Mouse (Mus musculus) lung, postnatal 25 days (tissue): ENCODE results near the gene Dis3l.

Experiments
- DNase-seq: peaks from one replicate; pipeline ENCODE4 v3.0.0; 2022; ENCODE audit warnings: low spot score

Gene Dis3l

DNA sequence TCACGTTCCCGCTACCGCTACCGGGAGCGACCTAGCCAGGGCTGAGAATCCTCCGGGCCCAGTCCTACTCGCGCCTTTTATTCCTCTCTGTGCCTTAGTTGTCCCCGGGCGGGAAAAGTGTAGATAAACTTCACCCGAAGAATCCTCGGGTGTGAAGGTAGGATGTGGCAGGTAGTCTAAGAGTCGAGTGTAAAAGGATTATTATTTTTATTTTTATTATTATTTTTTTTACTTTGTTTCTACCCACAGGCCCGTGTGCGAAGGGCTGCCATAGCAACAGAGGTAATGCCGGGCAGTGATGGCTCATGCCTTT, at the start of gene Dis3l:
TSS of gene Dis3l (minus strand) at position 35 of the 313 bp plus-strand sequence.
- DNase-seq: no peak

DNA sequence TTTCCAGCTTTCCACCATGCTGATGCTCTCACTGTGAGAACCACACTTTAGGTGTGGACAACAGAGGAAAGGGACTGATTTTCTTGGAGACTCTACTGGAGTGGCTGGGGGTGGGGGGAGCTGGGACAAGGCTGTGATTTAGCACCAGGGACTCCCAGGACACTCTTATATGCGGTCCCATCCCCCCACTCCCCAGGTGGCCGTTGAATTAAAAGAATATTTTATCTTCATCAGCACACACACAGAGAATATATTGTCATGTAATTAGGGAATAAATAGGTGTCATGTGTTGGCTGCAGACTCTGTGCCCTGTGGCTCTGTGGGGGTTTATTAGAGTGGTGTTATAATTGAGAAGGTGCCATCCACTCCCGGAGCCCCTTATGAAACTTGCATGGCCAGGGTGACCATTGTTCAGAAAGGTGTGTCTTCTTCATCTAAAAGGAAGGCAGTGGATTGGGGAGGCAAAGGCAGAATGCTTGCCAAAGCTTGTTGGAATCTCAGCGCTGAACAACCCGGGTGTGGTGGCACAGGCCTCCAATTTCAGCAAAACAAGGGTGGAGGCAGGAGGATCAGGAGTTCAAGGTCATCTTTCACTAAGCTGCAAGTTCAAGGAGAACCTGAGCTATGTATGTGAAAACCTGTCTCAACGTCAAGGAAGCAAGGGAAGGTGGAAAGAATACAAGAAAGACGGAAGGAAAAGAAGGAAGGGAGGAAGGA, 48.6 kb upstream of the Dis3l start:
- DNase-seq: no peak

DNA sequence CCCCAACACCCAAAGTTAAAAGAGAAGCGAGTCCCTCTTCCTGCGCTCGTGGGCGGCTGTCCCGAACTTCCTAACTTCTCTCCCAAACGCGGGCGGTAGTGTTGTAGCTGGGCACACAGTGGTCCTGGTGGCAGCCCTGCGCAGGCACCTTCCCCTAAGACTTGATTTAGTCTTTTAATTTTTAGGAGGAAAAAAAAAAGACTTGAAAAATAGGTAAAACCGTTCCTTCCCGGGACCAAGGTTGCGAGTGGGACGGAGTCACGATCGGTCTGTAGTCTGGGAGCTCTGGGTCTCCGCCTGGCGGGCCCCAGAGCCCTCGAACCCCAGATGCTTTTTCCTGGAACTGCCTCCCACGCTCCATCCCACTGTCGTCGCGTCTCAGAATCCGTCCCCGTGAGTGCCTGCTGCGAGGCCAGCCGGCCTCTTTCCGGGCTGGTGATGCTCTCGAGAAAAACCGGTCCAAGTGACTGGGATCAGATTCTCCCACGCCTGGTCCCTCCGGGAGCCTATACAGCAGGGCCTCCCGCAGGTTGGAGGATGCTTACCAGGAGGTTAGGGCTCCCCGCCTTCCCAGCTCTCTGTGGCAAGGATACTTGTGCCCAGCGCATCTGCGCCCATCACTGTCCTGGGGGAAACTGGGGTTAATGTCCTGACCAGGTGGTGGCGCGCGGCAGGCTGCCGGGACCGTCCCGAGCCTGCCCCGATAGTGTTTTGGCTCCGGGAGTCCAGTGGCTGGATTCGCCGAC, 45.6 kb upstream of the Dis3l start:
- DNase-seq: no peak

DNA sequence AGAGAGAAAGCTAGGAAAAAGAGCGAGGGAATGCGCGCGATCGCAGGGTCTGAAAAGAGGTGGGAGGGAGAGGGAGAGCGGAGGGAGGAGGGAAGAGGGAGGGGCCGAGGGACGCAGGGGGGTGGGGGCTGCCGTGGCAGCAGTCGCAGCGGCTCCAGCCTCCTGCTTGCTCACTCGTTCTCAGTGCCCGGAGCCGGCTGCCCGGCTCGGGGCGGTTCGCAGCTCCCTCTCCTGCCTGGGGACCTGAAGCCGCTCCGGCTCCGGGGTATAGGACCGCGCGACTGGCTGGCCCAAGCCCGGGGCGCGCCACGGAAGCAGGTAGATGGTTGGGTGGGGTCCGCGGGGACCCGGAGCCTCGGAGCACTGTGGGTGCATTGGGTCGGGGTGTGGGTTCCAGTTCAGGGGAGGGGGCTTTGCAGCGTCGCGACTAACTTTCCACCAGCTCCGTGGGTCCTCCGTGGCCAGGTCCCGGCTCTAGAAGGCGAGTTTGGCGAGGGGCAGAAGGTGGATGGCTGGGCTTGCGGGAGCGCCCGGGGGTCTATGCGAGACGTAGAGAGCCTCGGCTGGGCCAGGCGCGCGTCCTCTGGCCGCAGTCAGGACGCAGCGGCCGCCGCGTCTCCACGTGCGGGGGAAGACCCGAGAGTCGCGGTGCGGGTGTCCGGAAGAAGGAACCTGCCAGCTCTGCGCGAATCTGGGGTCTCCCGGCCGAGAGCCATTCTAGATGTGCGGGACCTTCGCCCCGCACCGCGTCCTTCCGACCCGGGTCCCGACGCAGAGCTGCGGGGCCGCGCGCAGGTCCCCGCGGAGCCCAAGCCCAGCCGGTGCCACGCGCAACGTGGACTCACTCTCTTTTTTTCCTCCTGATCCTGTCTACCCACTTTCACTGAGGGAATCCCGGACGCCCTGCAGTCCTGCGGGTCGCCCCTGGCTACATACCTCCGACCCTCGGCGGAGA, 44.7 kb upstream of the Dis3l start, which contains the start of gene Megf11:
TSS of gene Megf11 (plus strand) at position 116 of the 955 bp plus-strand sequence.
- DNase-seq: no peak

DNA sequence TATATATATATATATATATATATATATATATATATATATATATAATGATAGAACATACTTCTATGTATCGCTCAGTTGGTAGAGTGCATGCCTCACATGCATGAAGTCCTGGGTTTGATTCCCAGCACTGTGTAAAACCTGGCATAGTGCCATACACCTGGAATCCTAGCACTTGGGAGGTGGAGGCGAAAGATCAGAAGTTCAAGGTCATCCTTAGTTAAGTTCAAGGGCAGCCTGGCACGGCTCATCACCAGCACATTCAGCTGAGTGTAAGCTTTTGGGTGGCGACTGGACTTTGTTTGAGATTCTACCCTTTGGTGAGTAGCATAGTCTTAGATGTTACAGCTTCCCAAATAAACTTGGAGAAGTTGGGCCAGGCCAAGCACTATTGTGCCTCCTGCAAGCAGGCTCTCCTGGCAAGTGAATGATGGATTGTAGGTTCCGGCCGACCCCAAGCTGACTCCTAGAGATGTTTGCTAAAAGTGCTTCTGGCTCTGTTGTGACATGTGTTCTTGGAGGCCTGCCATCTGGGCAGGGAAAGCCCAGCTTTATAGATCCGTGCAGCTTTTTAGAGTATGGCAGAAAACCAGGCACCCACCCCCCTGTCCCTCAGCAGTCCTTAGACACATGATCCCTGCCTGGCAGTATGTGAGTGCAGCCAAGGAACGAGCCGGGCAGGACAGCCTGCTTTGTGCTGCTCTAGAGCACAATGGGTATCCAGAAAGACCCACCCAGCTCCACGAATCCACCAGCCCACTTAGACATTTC, 42.1 kb upstream of the Dis3l start:
- DNase-seq: peak; percentile 5

DNA sequence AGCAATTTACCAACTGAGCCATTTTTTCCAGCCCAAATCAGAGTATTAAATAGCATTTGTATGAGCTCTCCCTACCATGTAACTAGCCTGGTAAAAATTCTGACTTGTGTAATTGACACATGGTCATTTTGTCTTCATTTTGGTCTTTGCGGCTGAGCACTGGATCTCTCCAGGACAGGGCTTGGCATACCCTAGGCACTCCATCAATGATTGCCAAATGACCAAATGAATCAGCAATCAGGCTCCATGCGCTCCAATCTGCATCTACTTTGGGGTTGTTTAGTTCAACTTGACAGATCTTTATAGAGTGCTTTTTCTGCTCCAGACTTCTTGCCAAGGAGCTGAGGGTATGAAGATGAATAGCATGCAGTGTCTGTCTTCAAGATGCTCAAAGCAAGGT, 35.3 kb upstream of the Dis3l start:
- DNase-seq: no peak

DNA sequence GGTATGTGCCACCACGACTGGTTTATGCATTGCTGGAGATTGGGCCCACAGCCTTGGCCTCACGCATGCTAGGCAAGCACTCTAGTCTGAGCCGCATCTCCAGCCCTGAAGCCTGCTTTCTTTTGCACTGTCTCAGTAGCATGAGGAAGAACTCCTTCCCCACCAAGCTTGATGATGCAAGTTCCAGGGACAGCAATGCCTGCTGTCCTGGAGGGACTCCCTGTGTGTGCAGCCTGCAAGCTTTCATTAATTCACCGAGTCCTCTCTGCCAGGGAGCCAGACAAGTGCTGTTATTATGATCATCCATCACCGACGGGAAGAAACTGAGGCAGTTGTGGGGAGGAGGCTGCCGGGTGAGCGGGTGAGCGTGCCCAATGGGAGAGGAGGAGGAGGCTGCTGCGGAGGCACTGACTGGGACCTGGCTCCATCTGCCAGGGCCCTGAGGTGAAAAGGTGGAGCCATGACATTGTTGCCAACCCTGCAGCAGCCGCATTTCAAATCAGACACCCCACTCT, 30.3 kb upstream of the Dis3l start:
- no peak for DNase-seq

DNA sequence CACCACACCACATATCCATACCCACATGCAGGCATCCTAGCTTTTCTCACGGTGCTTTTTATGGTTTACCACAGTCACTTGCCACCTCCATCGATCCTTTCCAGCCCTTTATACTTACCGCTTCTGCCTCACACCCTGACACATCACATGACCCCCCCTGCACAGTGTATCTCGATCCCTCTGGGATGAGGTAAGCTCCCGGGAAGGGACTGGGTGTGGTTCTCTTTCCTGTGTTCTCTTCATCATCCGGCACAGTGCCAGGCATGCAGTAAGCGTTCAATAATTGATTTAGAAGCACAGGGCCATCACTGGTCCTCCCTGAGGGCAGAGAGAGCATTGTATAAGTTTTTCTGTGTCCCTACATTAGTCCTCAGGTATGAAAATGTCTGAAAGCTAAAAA, 28.8 kb upstream of the Dis3l start:
- no peak for DNase-seq

DNA sequence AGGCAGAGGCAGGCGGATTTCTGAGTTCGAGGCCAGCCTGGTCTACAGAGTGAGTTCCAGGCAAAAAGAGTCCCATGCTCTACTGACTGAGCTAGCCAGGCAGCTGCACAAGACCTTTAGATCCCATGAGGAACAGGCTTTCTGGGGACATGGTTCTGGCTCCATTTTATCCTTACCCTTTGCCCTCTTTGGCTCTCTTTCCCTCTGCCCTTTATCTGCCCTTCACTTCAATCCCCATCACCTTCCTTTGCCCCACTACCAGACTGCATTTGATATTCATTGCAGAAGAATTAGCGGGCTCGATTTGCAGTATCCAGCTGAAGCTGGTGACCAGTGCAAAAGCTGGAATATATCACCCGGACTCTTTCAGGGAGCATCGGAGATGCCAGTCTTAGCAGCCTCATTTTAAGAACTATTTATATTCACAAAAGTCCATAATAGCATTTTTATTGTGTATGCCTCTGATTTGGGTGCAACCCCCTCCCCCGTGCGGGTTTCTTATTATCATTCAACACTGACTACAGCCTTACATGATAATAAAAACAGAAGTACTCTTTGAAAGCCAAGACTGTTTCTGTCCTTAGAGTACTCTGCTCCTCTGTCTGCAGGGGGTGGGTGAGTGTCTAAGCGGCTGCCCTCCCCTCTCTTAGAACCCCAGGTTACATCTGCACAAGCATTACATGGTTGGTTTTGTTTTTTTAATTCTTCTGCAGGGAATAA, 20.3 kb upstream of the Dis3l start:
- DNase-seq: no peak

DNA sequence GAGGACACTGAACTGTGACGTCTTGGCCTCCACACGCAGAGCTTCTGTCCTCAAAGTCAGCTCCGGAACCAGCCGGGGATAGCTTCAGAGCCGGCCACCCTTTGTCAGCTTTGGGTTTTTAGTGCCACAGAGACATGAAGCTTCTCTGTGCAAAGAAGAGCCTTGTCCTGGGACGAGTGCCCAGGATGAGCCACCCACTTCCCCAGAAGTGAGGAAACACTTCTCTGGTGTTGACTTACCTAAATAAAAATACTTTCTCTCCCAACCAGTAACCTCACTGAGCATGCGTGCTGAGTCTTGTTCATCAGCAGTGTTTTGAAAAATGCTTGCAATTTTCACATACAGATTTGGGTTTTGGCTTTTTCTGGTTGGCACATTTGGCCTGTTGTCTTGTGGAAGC, 14.5 kb upstream of the Dis3l start:
- DNase-seq: no peak

DNA sequence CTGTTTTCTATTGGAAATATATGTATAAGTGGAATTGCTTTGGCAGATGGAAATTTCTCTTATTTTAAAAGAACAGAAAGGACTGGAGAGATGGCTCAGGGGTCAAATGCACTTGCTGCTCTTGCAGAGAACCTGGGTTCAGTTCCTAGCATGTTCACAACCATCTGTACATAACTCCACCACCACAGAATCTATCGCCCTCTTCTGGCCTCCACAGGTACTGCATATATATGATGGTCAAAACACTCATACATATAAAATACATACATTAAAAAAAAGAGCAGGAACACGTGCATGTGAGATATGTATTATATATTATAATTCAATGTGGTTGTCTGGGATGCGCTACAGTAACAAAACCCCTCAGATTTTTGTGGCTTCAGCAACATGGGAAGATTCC, 10.1 kb upstream of the Dis3l start:
- DNase-seq: no peak

DNA sequence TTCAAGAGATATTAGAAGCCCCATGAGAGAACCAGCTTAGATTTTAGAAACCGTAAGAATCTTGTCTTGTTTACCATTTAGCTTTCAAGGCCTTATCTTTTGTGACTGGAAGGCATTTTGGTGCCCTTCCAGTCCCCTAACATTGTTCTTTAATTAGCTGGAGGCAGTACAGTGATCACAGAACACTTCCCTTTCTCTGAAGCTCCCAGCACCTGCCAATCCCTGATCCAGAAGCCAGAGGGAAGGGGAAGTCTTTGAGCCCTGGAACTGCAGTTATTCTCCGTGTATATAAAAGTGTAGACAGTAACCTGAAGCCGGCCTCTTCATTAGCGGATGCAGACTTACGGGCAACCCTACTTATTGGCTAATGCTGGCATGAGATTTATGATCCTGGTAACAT, 8.4 kb upstream of the Dis3l start:
- DNase-seq: no peak

DNA sequence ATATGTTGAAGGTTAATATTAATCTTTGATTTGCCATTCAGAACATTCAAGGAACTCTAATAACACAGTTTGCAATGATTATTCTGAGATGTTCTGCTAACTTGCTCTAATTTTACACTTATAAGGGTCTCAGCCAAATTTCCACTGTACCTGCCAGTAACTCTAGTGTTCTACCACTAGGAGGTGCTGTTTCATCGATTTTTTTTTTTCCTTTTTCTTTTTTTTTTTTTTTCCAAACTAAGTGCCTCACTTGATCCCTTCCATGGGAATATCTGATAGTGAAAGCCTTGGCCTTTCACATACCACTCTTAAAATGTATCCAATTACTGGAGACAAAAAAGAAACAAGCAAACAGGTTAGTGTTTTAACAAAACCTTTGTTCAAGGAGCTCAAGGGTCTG, 6.3 kb upstream of the Dis3l start:
- DNase-seq: no peak

DNA sequence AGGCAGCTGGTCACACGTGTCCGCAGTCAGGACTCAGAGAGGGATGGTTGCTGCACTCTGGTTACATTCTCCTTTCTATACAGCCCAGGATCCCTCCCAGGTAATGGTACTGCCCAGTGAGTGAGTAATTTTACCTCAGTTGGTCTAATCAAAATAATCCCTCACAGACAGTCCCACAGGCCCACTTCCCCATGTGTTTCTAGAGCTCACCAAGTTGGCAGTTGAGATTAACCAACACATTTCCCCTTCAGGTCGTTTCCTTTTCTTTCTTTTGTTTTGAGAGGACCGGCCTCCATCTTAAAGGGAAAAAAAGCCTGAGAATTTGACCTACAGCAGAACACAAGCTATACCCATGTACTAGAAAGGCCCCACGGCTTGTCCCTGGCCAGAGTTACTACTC, 4.8 kb upstream of the Dis3l start:
- DNase-seq: no peak

DNA sequence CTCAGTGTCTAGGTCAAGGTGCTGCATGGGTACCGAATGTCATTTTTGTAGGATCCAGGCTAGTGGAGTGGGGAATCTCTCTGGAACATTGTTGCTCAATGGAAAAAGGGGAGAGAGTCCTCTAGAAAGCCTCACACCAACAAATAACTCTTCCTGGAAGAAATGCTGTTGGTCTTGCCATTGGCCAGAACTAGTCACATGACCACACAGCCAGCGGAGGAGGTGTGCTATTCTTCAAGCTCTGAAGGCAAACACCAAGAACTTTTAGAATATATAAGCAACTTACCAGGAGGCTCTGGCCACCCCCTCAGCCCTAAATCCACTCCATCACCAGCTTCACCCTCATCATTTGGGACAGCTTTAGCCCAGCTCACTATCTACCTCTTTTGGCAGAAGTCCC, 2.6 kb upstream of the Dis3l start:
- DNase-seq: no peak

DNA sequence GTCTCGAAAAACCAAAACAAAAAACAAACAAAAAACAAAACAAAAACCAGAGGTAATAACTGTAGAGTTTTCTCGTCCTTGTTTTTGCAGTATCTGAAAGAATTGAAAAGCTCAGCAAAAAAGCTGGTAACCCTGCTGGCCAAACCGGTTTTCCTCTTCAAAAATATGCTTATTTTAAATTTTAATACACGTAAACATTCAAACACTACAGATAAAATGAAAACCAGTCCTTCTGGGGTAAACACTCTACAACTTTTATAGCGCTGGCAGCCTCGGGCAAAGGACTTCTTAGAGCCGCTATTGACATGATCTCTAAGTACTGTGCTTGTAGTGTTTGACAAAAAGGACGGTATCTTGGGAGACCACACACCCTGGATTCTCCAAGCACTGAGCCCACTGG, 583 bp upstream of the Dis3l start:
- DNase-seq: no peak

DNA sequence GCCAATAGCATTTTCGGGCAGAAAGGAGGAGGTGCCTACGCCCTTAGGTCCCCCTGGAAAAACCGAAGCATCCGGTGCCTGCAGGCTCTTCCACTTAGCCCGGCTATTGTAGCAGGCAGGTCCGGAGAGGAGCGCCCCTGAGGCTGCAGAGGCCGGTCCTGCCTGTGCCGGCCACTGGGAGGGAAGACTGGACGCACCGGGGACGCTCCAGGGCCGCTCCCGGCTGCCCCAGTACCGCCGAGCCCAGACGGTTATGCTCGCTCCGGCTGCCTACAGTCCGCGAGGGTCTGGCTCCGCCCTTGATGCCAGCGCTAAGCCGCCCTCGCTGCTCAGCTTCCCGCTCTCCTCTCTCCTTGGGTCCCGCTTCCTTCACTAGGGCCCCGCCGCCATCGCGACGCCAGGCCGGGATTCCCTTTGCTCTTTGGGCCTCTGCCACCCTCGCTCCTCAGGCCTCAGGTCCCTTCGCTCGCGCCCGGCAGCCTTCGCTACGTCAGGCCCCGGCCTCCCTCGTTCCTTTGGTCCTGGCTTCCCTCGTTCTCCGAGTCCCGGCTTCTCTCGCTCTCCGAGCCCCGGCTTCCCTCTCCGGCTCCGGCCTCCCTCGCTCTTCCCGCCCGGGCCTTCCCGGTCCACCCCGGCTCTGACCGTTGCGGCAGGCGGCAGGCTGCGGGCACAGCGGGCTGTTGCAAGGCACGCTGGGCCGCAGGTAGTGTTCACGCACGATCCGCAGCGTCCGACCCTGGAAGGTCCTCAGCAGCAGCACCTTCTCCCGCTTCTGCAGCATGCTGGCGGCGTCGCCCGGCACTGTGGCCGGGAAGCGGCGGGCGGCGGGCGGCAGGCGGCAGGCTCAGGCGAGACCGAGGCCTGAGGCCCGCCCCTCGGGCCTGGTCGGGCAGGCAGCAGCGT, 486 bp downstream of the Dis3l start:
- DNase-seq: peak; percentile 63

DNA sequence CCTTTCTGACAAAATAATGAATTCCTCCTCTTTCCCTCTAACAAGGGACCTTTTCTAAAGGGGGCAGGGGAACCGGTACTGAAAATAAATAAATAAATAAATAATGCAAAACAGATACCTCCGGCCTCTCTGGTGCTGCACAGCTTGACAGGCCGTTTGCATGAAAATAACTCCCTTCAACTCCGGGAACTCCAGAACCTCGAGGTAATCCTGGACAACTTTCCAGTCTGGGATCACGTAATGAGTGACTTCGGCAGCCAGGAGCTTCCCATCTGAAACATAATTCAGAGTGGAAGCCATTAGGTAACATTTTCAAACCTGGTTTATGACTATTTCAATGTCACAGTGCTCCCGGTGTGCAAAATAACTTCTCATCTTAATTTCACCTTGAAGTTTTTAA, 1.7 kb downstream of the Dis3l start:
- no peak for DNase-seq

DNA sequence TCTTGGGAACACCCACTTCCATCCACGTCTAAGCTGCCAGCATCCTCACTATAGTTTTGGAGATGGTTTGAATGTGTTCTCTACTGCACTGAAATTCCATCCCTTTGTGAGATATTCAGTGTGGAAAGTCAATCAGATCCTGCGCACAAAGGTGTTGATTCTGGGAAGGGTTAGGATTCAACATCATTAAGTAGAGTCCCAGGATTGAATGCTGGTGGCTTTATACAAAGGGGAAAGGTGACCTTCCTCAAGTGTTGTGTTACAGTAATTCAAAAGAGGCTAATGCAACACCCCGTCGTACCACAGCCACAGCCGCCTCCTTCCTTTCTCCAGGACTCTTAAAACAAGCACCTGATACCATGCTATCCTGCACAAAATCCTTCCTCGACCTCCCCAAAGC, 5.3 kb downstream of the Dis3l start:
- no peak for DNase-seq

DNA sequence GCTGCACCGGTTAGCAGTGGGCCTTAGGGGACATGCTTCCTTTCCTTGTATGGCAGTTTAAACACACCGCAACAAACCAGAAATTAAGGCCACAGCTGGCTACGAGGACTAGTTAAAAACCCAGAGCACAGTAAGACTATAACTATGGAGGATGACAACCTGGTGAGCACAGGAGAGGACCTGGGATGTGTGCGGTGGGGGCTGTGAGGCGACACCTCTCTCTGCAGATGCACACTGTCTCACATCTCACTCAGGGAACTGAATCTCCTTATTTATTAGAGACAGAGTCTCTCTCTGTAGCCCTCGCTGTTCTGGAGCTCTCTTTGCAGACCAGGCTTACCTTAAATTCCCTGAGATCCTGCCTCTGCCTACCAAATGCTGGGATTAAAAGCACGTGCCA, 17.1 kb downstream of the Dis3l start:
- DNase-seq: no peak
